Mouse (Mus musculus) liver (tissue): Measurements from ENCODE around the gene Nup54.

Experiments used
- DNase-seq: peaks from one replicate; pipeline ENCODE4 v3.0.0-alpha.2; 2020; ENCODE audit warnings: mixed read lengths

Nup54 gene

GRCm38 (mm10) chr5:92411461-92412140, 23.4 kb downstream of the Nup54 start:
- no peak for DNase-seq

- DNase-seq = no peak
Measured at GRCm38 (mm10) chr5:92410486-92410885, 24.5 kb downstream of the Nup54 start.

- DNase-seq = no peak
Measured at GRCm38 (mm10) chr5:92409361-92410155, 25.5 kb downstream of the Nup54 start.

- no peak for DNase-seq
Measured at GRCm38 (mm10) chr5:92404400-92404678, 30.7 kb downstream of the Nup54 start.

- DNase-seq = no peak
Measured at GRCm38 (mm10) chr5:92403562-92404399, 31.2 kb downstream of the Nup54 start.

- no peak for DNase-seq
Measured at GRCm38 (mm10) chr5:92402816-92403215, 32.2 kb downstream of the Nup54 start.

- DNase-seq = peak; percentile 87
Measured at GRCm38 (mm10) chr5:92398153-92398552, 36.9 kb downstream of the Nup54 start.

GRCm38 (mm10) chr5:92396476-92396875, 38.5 kb downstream of the Nup54 start:
- peak; percentile 71 for DNase-seq

GRCm38 (mm10) chr5:92395764-92396163, 39.3 kb downstream of the Nup54 start:
- no peak for DNase-seq

GRCm38 (mm10) chr5:92393863-92394262, 41.2 kb downstream of the Nup54 start:
- DNase-seq = peak; percentile 45

GRCm38 (mm10) chr5:92392542-92392941, 42.5 kb downstream of the Nup54 start:
- no peak for DNase-seq

GRCm38 (mm10) chr5:92390615-92391014, 44.4 kb downstream of the Nup54 start:
- no peak for DNase-seq

- DNase-seq = no peak
Measured at GRCm38 (mm10) chr5:92389977-92390376, 45.0 kb downstream of the Nup54 start.

GRCm38 (mm10) chr5:92387433-92387832, 47.6 kb downstream of the Nup54 start:
- no peak for DNase-seq

GRCm38 (mm10) chr5:92386643-92387042, 48.4 kb downstream of the Nup54 start:
- no peak for DNase-seq

GRCm38 (mm10) chr5:92386102-92386501, 48.9 kb downstream of the Nup54 start:
- no peak for DNase-seq

GRCm38 (mm10) chr5:92384855-92385254, 50.2 kb downstream of the Nup54 start:
- peak; percentile 47 for DNase-seq

GRCm38 (mm10) chr5:92383747-92384146, 51.3 kb downstream of the Nup54 start:
- no peak for DNase-seq

- no peak for DNase-seq
Measured at GRCm38 (mm10) chr5:92382349-92382679, 52.7 kb downstream of the Nup54 start.

- DNase-seq = peak; percentile 78
Measured at GRCm38 (mm10) chr5:92381550-92382348, 53.3 kb downstream of the Nup54 start.

GRCm38 (mm10) chr5:92376795-92377405, 58.1 kb downstream of the Nup54 start:
- no peak for DNase-seq

- no peak for DNase-seq
Measured at GRCm38 (mm10) chr5:92375368-92375767, 59.7 kb downstream of the Nup54 start.
